Mouse (Mus musculus) left cerebral cortex, postnatal 4 days (tissue): ENCODE results near the gene Myo18b. TPM values are rescaled to one million over a fixed set of nuclear protein-coding genes. Genes with fewer than 3 reads are reported as not detected.

Experiments used
- DNase-seq: peaks from one replicate; pipeline ENCODE4 v3.0.0-alpha.2; 2022
- intact Hi-C: fragments of 180-260 bp; cut with DNase I; formaldehyde crosslinking; loops from one replicate; pipeline ENCODE4 v1.15.1; 2025
- total RNA-seq, 2 experiments: library from RNA; stranded (reverse); gene quantifications; 2 replicates each; pipeline ENCODE4 v1.2.3; 2021

Myo18b gene
- total RNA-seq, 2 experiments from 2014 or later, result 5.6 to 6.8 TPM

DNA sequence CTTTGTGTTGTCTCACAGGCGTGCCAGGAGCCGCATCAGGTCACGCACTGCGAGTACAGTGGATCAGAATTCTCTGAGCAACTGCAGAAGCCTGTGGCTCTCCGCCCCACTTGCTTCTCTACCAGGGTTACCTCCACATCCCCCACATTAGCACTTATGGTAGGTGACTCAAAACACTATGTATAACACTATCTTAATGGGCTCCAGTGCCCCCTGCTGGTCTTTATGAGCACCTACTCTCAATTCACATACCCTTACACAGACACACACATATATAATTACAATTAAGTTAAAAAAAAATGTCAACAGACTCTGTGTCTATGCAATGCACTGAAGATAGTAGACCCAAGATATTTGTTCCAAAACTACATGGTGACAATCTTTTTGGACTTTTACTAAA, 127.6 kb downstream of the Myo18b start:
- DNase-seq, result no peak
- intact Hi-C loops, result no loop called here

DNA sequence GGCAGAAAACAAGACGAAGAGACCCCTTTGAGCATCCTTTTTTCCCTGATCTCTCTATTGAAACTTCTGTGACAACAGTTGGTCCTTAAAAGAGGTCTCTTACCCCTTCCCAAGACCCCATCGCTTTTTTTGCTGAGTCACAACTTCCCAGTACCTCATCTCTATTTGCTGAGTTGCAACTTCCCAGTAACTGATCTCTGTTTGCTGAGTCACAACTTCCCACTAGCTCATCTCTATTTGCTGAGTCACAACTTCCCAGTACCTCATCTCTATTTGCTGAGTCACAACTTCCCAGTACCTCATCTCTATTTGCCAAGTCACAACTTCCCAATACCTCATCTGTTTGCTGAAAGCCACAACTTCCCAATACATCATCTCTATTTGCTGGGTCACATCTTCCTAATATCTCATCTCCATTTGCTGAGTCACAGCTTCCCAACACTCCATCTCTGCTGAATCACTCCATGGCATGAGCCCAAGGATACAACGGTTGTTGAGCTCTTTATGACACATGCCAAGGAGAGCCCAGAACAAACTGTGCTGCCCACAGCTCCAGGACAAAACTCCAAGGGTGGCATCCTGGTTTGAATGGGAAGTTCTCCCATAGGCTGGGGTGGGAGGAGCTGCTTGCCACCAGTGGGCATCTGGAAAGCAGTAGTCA, 134.6 kb downstream of the Myo18b start:
- DNase-seq, result no peak
- intact Hi-C loops, result no loop called here

DNA sequence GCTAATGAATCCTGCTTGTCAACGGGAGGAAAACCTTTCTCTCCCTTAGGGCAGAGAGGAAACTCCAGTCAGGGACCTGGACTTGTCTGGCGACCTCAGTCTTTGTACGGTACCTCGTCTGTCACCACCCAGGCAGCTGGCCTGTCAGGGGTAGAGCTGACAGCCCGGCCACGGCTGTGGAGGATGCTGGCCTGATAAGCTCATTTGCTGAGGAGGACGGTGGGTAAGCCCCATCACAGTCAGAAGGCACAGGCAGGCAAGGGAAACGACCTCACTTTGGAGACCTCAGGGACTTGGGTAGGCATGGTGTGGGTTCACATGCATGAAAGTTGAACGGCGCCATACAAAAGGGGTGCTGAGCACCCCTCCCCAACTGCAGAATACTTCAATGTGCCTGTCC, 140.6 kb downstream of the Myo18b start:
- intact Hi-C loops, result no loop called here
- DNase-seq, result no peak

DNA sequence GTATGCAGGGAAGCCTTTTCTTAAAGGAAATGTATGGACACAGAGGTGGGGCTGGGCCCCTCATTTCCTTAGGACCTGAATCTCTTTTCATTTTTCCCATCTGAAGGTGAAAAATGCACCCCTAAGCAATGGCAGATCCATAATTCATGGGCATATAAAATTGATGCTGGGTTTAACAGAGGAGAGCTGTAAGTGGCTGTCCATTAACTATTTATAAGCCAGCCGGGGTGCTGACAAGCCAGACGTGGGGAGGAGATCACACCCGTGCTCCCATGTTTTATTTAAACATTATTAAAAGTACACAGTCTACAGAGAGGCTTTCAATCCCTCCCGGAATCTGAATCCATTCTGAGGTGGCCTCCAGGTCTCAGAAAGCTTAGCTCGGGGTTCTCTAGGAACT, 146.5 kb downstream of the Myo18b start:
- no peak for DNase-seq

DNA sequence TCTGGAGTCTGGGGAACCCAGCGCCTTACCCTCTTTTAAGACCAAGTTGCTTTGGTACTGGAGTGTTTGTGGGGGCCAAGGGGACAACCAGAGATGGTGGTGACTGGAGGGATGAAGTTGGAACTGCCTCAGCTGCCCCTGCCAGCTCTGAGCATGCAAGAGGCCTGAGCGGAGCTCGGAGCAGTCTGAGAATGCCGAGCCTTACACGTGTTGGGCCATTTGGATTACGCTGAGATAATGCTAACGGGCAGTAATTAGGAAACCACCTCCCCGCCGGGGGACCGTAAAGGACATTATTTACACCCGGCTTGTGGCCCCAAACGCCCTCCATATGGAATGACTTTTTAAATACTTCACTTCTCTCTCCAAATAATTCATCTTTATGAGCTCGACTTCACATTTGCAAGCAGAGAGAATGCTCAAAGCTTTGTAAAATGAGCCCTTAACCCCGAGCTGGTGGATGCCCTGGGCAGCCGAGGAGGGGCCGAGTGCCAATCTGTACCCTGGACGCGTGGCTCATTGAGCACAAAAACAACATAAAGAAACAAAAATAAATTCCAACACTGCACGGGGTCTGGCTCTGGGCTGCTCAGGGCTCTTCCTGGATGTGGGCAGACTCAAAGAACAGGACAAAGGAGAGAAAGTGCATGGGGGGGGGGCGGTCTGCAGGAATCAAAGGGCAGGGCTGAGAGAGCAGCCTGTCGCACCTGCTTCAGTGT, 148.0 kb downstream of the Myo18b start:
- peak; percentile 34 for DNase-seq
- intact Hi-C loops, result no loop called here

More for the DNA sequence above, 146.5 kb downstream of the Myo18b start:
- intact Hi-C loops, result no loop called here

DNA sequence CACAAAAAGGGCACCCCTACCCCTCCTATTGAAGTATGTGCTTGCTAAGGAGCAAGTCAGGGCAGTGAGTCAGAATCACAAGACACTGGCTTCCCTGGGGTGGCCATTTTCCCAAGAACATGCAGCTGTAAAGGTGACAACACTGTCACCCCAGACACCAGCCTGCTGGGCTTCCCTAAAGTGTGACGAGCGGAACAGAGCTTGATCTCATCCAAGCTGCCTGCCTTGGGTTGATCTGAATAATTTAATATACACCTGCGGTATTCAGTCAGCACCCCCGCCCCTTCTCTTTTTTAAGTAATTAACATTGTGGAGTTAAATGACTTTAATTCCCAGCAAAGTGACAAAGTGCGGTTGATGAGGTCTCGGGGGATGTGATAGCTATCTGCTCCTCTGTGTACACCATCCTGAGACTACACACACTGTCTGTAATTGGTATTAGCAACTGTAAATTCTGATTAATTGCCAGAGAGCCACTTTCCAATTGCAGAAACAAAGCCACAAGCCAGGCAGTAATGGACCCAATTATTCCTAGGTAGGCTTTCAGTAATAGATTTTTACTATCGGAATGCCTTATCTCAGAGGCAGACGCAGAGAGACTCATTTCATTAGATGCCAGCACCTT, 148.7 kb downstream of the Myo18b start:
- no peak for DNase-seq
- intact Hi-C loops, result no loop called here

DNA sequence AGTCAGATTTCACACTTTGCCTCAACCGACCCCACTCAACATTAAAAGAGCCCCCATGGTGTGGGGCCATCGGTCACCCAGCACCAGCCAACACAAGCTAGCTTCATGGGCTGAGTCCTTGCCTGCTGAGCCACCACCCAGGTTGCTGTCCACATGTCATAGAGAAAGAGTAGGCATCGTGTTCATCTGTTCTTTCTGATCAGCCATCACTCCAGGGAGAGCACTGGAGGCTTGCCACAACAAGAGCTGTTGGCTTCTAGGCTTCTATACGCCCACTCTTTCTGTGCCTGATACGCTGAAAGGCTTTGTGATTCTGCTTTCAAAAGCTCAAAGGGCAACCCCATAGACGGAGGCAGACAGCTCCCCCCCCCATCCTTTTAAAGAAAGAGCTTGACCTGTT, 151.0 kb downstream of the Myo18b start:
- peak; percentile 79 for DNase-seq
- intact Hi-C loops, result no loop called here

DNA sequence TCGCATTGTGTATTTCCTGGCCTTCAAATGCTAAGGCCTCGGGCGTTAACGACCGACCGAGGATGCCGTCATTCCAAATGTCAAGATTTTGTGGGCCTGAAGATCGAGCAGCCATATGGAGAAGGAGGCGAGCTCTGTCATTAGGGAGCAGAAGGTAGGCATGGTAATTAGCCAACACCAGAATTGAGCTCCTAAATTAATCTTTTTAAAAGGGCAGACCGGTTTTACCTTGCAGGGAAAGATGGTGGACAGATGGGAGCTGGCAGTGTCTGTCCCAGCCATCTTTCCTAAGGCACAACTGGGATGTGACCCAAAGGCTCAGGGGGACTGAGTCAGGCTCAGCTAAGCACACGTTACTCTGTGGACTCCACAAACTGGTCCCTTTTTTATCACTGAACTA, 151.6 kb downstream of the Myo18b start:
- peak; percentile 47 for DNase-seq
- intact Hi-C loops, result no loop called here

DNA sequence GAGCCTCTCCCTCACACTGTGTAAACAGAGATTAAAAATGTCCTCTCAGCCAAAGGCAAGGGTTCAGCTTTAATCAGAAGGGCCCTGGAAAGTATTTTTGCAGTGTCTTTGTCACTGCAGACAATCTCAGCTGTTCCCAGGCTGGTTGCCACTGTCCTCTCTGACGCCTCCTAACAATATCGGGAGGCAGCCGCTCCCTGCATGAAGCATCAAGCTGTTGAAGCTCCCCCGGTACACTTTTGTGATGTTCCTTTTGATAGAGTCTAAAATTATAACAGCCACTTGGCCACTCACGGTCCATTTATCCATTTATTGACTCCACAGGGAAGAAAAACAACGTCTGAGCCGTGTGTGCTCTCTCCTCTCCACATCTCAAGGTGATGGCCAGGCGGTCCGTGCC, 153.0 kb downstream of the Myo18b start:
- intact Hi-C loops, result no loop called here
- no peak for DNase-seq

DNA sequence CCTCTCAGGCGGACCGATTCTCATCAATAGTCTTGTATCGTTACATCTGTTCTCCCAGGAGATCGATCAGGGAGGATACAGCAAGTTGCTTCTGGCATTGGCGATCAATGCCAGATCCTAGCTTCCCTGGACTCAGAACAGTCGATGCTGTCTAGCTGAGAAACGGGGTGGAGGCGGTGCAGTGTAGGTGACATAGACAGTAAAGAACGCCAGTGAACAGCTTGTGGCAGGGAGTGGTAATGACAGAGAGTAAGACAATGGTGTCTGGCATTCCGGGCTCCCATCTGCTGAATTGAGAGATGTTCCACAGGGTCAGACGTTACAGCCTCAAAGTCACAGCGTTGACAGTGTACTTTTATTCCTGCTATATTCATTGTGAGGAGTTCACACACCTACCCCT, 155.5 kb downstream of the Myo18b start:
- intact Hi-C loops, result no loop called here

DNA sequence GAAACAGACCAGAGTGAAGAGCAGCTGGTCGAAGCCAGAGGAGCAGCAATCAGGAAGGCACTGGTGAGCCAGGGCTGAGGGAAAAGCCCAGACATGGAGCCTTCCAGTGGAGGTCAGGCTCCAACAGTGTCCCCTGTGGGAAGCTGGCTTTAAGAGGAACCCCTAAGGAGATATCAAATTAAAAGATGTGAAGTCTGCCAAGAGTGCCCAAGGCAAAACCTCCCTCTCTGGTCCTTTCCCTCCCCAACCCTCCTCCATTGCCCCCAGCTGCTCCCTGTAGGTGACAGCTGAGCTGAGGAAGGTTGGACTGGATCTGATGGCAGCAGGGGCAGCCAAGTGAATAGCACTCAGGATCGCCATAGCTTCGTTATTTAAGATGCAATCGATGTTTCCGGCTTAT, 161.1 kb downstream of the Myo18b start:
- intact Hi-C loops, result no loop called here

More for the DNA sequence above, 155.5 kb downstream of the Myo18b start:
- DNase-seq, result peak; percentile 64

DNA sequence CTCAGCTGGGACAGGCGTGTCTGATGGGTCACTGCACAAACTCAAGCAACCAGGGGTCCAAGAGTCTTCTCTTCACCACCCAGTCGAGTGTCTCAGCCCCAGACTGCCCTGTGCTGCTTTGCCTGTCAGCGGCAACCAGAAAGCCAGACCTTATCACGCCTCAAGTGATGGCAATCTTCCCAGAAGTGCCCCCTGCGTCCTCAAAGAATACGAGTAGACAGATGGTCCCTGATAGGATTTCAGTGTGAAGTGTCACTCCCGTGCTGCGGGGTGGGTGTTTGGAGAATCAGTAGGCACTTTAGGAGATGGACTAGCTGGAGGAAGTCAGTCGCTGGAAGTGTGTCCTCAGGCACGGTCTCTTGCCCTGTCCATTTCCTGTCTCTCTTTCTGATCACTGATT, 165.6 kb downstream of the Myo18b start:
- intact Hi-C loops, result no loop called here
- peak; percentile 95 for DNase-seq

More for the DNA sequence above, 161.1 kb downstream of the Myo18b start:
- DNase-seq, result peak; percentile 72

DNA sequence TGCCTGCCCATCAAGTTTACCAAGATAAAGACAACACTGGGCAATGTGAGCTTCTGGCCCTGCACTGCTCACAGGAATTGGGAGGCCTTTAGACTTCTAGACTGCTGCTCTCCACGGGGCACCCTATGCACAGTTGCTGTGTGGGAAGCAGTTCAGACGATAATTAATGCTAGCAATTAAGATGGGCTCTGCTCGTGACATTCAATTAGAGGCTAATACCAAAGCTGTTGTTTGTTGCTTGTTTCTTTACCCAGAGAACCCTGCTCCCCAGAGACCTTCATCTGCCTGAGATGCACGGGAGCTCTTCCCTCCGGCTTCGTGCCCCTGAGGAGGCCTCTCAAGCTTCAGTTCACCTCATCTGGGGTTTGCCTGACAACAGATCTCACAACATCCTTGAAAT, 167.7 kb downstream of the Myo18b start:
- DNase-seq, result no peak
- intact Hi-C loops, result no loop called here

DNA sequence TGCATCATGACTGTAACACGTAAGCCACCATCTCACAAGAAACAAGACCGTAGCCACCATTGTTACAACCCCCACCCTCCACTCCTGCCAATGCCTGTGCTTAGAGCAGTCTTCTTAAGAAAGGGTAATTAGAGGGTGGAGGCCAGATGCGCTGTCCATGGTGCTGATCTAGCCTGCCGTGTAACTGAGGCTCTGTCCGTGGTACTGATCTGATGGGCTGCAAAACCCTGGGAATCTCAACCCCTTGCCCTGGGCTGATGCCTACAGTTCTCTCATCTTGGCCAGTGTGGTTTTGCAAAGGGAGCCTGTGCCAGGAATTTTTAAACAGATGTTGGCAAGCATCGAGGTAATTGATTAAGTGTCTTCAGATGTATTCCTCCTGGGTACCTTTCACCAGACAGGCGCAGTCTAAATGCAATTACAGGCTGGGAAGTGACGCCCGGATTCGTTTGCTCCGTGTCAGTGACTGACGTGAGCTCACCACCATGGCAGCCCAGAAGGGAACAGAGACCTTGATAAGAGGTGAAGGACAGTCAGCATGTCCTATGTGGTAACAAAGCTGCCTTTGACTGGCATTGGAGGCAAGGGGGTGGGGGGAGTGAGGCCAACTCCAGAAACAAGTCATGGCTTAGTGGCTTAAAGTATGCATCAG, 177.4 kb downstream of the Myo18b start:
- intact Hi-C loops, result no loop called here
- peak; percentile 68 for DNase-seq

DNA sequence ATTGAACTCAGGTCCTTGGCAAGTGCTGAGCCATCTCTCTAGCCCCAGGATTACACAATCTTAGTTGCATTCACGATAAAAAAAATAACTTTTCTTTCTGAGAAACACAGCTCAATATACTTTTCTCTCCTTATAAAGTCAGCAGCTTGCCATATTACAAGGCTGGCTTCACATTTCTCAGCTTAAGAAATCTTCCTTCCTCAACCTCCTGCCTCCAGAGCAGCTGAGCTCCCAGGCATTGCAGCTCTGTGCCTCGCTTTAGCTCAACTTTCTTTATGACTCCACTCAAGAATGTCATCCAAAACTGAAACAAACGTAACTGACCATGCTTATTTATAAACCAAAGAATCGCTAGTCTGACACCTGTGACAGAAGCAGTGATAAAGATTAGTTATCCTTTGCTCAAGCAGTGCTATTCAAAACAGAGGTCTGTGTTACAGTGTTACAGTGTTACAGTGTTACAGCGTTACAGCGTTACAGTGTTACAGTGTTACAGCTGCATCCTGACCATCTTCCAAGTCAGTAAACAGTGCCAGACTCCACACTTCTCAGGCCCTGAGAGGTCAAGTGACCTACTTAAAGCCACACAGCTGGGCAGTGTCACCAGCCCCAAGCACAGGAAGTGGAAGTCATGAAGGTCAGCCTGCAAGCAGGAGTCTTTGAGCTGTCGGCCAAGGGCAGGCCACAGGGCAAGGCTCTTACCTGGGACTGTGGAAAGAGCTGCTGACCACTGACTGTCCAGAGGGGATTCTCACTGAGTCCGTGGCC, 181.3 kb downstream of the Myo18b start:
- no peak for DNase-seq
- intact Hi-C loops, result no loop called here

DNA sequence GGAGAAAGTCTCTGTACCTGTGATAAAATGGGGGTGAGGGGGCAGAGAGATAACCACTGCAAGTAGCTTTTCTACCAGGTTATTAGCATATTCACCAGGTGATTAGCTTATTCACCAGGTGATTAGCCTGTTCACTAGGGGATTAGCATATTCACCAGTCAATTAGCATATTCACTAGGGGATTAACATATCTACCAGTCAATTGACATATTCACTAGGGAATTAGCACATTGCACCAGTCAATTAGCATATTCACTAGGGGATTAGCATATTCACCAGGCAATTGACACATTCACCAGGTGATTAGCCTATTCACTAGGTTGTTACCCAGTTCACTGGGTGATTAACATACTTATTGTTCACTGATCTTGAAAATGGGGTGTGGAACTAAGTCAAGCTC, 186.3 kb downstream of the Myo18b start:
- no peak for DNase-seq
- intact Hi-C loops, result no loop called here

DNA sequence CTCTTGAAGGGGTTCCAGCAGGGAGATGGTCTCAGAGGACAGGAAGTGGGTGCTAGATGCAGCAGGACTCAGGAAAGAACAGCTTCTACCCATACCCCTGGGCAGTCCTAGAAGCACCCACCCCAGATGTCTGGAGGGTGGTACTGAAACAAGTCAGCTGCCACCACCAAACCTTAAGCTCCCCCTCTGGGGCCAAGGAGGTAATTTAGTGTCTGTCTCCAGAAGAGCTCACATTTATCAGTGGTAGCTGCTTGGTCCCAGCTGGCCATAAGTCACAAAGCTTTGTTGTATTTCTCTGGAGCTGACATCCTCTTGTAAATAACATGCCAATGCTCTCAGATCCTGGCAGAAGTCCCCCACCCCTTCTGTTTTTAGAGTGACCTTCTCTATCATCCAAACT, 187.7 kb downstream of the Myo18b start:
- intact Hi-C loops, result no loop called here
- DNase-seq, result no peak

DNA sequence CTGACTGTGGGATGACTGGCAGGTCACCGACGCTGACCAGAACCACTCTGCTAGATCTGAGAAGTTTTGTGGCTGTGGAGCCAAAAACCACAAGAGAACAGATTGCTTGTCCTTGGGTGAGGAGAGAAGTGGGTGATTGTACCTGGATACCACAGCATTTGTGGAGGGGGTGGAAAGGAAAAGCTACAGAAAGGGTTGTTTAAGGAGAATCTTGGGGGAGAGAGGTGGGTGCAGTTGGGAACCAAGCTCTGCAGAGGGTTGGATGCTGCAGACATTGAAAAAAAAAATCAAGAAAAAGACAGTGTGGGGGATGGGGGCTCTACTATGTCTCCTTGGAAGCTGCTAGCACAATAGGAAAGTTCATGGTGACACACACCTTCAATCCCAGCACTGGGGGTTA, 188.7 kb downstream of the Myo18b start:
- intact Hi-C loops, result no loop called here
- DNase-seq, result no peak

DNA sequence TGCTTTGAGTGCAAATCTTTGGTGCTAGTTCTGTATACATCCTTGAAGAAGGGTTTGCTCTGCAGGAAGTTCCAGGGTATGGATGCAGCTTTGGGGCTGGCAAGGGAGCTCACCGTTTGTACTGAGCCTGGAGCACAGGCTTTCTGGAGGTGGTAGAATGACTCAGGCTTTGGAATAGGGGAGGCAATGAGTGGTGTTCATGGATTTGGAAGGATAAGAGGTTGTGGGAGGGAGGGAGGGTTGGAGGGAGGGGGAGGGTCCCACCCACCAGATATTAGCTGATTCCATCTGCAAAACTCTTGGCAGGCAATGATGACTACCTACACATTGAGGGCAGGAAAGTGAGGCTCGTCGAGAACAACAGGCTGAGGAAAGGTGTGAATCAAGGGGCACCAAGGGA, 195.4 kb downstream of the Myo18b start:
- intact Hi-C loops, result no loop called here

DNA sequence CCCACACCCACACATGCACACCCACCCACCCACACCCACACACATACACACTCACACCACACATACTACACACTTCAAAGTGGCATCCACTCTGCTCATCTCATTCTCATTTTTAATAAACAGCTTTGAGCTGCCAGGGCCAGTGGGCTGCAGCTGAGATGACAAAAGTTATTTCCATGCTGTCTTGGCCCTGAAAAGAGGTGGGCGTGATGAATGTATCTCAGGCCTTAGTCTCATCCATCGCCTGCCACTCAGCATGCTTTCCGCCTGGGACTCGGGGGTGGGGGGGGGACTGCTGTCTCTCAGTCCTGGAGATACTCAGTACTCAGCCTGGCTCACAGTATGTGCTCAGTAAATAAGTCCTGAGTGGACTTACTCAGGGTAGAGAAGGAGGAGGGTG, 199.5 kb downstream of the Myo18b start:
- no peak for DNase-seq
- intact Hi-C loops, result no loop called here

More for the DNA sequence above, 195.4 kb downstream of the Myo18b start:
- DNase-seq, result no peak

DNA sequence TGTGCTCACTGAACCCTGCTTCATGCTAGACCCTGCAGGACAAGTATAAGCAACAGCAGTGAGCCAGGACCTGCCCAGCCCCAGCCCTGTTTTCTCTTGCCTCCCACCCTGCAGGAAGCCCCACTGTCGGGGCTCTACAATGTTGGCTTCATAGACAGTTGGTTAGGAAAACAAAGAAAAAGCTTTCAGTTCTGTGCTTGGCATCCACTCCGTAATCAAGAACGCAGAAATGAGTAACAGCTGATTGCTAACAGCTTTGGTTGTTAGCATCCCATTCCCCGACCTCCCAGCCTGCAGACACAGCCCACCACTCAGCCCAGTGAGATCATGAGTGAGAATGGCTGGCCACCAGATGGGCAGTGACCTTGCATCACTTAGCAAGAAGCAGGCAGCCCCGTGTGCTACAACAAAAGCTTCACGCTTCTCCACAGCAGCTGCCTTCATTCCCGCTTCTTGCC, 200.9 kb downstream of the Myo18b start:
- intact Hi-C loops, result no loop called here
- peak; percentile 43 for DNase-seq
